Mouse (Mus musculus) liver, adult 2 months (tissue): ENCODE data around the gene Ttc3.

Experiments
- CTCF ChIP-seq: fragments of 200-500 bp; IDR thresholded peaks from 2 replicates; pipeline ENCODE4 v1.5.1; 2011; ENCODE audit warnings: low read depth, low read length, control low read depth
- POLR2A ChIP-seq: fragments of 200-500 bp; IDR thresholded peaks from 2 replicates; pipeline ENCODE4 v1.6.1; 2011; ENCODE audit warnings: low read length, control low read depth; ENCODE audit not compliant: insufficient read depth; ENCODE audit errors: extremely low read depth

DNA sequence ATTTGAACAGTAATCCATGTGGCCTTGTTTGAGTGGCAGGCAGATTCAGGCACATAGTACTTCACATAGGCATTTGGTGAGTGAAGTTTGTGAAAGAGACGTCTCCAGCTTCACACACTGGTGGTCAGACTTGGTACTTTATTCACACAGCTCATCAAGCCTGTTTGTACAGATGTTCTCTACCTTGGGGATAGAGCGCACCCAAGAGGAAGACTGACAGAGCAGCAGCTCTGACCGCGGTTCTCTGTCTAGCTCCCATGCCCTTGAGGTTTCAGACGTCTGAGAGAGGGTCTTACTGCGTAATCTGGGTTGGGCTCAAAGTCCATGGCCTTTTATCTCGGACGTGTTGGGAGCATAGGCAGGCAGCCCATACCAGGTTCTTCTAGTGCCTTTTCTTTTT is 78.7 kb downstream of the Ttc3 start:
- TF ChIP-seq CTCF = peak; percentile 58
- no peak for TF ChIP-seq POLR2A
